Mouse (Mus musculus): ENCODE measurements at regions not wholly inside any gene's neighbourhood (a gene's known extent, or its start where the extent isn't known, plus 50 kb on each side); places are given as distances from the start of the nearest gene placed in this dataset.

DNA sequence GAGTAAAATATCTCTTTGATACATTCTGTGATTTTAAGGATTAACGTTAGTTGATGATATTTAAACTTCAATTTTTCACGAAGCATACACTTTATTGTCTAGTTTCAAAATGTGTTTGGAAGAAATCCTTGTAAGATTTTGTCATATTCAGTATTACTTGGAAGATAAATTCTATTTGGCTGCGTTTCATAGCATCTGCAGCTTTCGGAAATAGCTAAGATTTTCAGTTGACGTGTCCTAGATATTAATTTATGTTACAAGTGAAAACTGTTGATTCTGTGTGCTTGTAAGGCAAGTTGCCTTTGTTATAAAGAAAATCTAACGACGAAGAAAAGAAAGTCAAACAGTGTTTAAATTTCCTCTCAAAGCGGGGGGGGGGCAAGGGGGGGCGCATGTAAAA lies 284.5 kb downstream of the Trim52 start:
- no peak overlapping the region for H3K9ac ChIP-seq
- no peaks in the 10 kb centered on the region for H3K4me1 ChIP-seq
- no peaks in the 10 kb centered on the region for H3K27me3 ChIP-seq
- H3K27ac ChIP-seq: no peak overlapping the region
- no peak overlapping the region for H3K4me3 ChIP-seq (replicated peaks)
- WGBS: 93% methylated on average over 9 of the region's 9 CpGs
- H3K36me3 ChIP-seq (replicated peaks): no peaks in the 10 kb centered on the region
- no peak for ATAC-seq (ENCODE audit: low FRiP score)
- no peaks in the 10 kb centered on the region for H3K9me3 ChIP-seq
- H3K4me2 ChIP-seq: no peak overlapping the region

DNA sequence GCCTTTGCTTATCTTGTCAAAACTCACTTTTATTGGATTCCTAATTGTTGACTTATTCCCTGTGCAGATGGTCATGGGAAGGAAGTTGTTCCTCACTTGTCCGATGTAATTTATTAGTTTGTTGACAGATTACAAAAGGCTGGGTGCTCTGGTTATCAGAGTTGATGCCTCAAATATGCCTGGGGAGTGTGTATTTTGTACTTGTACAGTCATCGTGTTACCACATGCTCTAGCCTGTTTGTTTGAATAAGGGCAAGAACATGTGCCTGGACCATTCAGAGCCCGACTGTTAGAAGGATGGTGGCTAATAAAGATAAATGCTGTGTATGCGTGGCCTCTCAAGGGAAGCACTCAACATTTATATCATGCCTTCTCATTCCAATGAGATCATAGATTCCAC lies 288.0 kb downstream of the Trim52 start:
- no peak overlapping the region for H3K27ac ChIP-seq
- H3K4me3 ChIP-seq (replicated peaks): no peak overlapping the region
- ATAC-seq (ENCODE audit: low FRiP score): no peak
- no peaks in the 10 kb centered on the region for H3K9me3 ChIP-seq
- H3K4me2 ChIP-seq: no peak overlapping the region
- H3K4me1 ChIP-seq: no peaks in the 10 kb centered on the region
- H3K27me3 ChIP-seq: no peaks in the 10 kb centered on the region
- H3K36me3 ChIP-seq (replicated peaks): no peaks in the 10 kb centered on the region
- H3K9ac ChIP-seq: no peak overlapping the region
- 89% methylated on average over 4 of the region's 4 CpGs for WGBS

DNA sequence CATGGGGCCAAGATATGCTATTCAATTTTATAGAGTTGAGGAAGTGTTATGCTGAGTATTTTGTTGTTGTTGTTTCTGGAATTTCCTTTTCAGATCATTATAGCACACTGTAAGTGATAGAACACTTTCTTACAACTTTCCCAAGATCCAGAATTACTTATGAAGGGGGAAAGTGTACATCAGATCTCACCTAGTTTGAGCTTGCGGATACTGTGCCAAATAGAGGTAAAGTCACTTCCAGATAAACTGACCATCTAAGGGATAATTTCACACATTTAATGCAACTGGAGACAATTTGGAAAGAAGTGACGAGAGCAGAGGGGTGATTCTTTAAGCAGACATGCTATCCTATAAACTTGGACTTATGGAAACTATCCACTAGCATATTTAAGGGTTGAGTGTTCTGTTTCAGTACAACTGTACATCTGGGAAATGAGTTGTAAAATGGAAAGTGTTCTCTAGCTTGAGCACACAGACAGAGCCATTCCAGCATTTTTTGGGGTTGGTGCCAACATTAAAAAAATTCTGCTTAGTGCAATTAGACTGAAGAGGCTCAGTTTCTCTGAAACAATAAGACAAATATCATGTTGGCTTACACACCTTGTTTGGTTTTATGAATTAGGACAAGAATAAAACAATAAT lies 307.0 kb downstream of the Trim52 start:
- H3K27ac ChIP-seq: no peak overlapping the region
- no peaks in the 10 kb centered on the region for H3K27me3 ChIP-seq
- H3K9ac ChIP-seq: no peak overlapping the region
- H3K4me2 ChIP-seq: no peak overlapping the region
- no peak overlapping the region for H3K4me3 ChIP-seq (replicated peaks)
- H3K36me3 ChIP-seq (replicated peaks): no peaks in the 10 kb centered on the region
- H3K9me3 ChIP-seq: no peaks in the 10 kb centered on the region
- no peak for ATAC-seq (ENCODE audit: low FRiP score)
- no peaks in the 10 kb centered on the region for H3K4me1 ChIP-seq
- 87% methylated on average over 2 of the region's 2 CpGs for WGBS

DNA sequence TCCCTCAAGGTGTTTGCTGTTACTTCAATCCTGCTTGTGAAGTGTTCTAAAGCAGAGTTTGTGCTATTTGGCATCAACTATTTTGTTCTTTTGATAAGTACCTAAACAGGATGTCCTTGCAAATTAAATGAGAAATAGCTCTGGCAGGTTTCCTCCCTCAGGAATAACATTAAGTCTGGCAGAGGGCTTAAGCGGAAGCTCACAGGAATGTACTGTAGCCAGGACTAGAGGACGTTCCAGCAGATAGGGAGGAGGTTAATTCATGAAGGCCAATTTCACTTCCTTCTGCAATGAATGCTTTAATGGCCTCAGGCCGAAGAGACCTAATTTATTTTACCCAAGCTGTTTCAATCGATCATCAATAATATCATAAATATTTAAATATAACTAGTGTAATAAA lies 318.7 kb downstream of the Trim52 start:
- no peak overlapping the region for H3K9ac ChIP-seq
- WGBS: 77% methylated on average over 4 of the region's 4 CpGs
- H3K36me3 ChIP-seq (replicated peaks): no peaks in the 10 kb centered on the region
- no peak overlapping the region for H3K4me2 ChIP-seq
- no peaks in the 10 kb centered on the region for H3K4me1 ChIP-seq
- no peak overlapping the region for H3K4me3 ChIP-seq (replicated peaks)
- no peak overlapping the region for H3K27ac ChIP-seq
- H3K27me3 ChIP-seq: no peaks in the 10 kb centered on the region
- ATAC-seq (ENCODE audit: low FRiP score): no peak
- no peaks in the 10 kb centered on the region for H3K9me3 ChIP-seq

DNA sequence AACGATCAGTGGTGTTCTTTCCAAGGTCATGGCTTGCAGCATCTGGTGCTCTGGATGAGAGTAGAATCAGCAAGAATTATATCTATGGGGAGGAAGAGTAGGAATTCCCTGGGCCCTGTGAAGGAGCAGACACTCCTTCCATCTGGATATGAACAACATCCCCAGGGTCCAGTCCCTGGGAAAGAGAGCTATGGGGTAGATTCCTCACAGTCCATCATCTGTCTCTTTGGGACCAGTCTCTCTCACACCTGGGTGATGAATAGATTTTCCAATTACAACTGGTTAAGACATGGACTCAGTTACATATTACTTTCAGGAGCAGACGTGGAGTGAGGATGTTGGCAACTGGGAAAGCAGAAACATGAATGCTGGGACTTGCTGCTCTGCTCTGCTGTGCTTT lies 322.6 kb downstream of the Trim52 start:
- no peak overlapping the region for H3K27ac ChIP-seq
- no peaks in the 10 kb centered on the region for H3K4me1 ChIP-seq
- no peak overlapping the region for H3K9ac ChIP-seq
- no peak for ATAC-seq (ENCODE audit: low FRiP score)
- no peaks in the 10 kb centered on the region for H3K27me3 ChIP-seq
- no peaks in the 10 kb centered on the region for H3K9me3 ChIP-seq
- H3K36me3 ChIP-seq (replicated peaks): no peaks in the 10 kb centered on the region
- no peak overlapping the region for H3K4me3 ChIP-seq (replicated peaks)
- WGBS: 84% methylated on average over 2 of the region's 2 CpGs
- no peak overlapping the region for H3K4me2 ChIP-seq

DNA sequence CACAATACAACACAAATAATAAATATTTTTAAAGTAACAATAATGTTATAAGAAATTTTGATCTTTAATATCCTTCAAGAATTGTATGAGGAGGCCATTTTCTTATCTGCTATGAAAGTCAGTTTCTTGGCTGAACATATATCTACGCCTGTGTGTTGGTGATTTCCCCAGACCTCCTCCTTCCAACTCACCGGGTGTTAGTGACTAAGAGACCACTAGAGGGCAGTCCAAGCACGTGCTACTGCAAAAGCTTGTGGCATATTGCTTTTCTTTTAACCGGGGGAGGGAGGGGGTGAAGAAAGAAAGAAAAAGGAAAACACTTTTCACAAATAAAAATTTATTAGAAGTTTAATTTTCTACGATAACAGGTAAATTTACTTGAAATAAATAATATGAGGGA lies 333.3 kb downstream of the Trim52 start:
- Histone ChIP-seq H3K36me3 (replicated peaks) (no peaks in the 10 kb centered on the region), H3K4me2 (no peak overlapping the region), H3K9me3 (no peaks in the 10 kb centered on the region), H3K9ac (no peak overlapping the region), H3K27me3 (no peaks in the 10 kb centered on the region), H3K27ac (no peak overlapping the region), H3K4me1 (no peaks in the 10 kb centered on the region), H3K4me3 (replicated peaks) (no peak overlapping the region)
- ATAC-seq (ENCODE audit: low FRiP score): peak; percentile 82
- WGBS: 19% methylated on average over 5 of the region's 5 CpGs

DNA sequence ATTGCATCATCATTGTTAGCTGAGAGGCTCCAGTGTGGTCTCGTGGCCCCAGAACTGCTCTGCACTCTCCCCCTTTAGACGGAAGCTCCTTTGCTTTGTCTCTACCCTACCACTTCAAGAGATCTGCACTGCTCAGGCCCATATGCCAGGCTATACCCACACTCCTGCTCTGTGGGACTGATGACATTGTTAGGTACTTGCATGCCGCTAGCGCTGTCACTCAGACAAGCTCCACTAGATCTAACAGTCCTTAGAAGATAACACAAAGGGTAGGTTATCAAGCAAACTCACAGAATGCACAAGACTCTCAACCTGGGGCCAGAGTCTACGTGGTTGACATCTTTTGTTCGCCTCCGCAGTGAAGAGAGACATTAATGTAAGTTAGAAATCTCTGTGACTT lies 383.1 kb downstream of the Trim52 start:
- no peak overlapping the region for H3K4me3 ChIP-seq (replicated peaks)
- no peak overlapping the region for H3K9ac ChIP-seq
- 92% methylated on average over 7 of the region's 7 CpGs for WGBS
- no peak overlapping the region for H3K4me2 ChIP-seq
- H3K9me3 ChIP-seq: no peaks in the 10 kb centered on the region
- H3K36me3 ChIP-seq (replicated peaks): no peaks in the 10 kb centered on the region
- no peaks in the 10 kb centered on the region for H3K27me3 ChIP-seq
- no peak overlapping the region for H3K27ac ChIP-seq
- ATAC-seq (ENCODE audit: low FRiP score): no peak
- no peaks in the 10 kb centered on the region for H3K4me1 ChIP-seq

DNA sequence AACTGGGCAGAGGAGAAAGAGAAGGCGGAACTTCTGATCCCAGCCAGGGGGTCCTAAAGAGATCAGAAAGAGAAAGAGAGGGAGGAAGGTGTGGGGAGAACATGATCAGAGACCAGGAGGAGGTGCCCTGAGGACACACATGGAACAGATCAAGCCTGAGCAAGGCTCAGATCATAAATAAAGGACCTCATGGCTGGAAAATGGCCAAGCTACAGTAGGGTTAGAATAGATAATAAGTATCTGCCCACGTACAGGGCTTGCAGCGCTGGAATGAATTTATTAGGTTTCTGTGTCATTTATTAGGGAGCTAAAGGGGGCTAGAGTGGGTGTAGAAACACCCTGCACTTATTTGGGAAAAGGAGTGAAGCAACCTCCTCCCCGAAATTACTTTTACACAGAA lies 385.4 kb downstream of the Trim52 start:
- Histone ChIP-seq H3K9me3 (no peaks in the 10 kb centered on the region), H3K27ac (no peak overlapping the region), H3K27me3 (no peaks in the 10 kb centered on the region), H3K9ac (no peak overlapping the region), H3K4me1 (no peaks in the 10 kb centered on the region), H3K4me3 (replicated peaks) (no peak overlapping the region), H3K36me3 (replicated peaks) (no peaks in the 10 kb centered on the region), H3K4me2 (no peak overlapping the region)
- whole genome bisulfite sequencing: 84% methylated on average over 4 of the region's 4 CpGs
- no peak for ATAC-seq (ENCODE audit: low FRiP score)

DNA sequence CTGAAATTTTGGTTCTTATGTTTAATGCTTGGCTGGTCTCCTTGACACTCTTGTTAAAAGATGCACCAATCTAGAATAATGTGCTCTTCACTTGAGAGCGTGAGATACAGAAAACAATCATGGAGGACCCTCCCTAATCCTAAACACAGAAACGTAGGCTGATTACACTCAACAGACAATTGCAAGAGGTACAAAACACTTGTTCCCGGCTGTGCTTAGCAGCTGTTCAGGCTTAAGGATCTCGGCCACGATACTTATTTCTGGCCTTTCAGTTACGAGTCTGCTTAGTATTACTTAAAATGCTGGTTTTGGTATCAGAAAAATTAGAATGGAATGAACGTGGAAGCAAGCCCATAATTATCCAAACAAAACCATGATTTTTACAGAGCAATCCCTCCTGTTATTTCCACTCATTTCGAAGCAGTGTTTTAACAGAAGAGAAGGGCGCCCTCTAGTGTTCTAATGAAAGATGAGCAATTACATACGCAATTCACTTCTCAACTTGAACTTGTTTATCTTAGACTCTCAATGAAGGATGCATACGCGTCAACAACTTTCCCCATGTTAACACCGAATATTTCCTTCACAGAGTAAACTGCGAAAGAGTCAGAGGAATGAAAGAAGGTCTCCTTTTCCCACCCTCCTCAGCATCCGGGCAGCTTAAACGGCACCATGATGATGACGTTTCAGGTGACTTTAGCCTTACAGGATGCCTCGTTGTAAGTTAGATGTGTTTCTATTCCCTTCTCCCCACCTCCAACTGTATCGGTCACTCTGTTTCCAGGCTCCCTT lies 394.5 kb downstream of the Trim52 start:
- peak; percentile 71 for ATAC-seq (ENCODE audit: low FRiP score)
- H3K4me2 ChIP-seq: peak overlapping the region; percentile 39

DNA sequence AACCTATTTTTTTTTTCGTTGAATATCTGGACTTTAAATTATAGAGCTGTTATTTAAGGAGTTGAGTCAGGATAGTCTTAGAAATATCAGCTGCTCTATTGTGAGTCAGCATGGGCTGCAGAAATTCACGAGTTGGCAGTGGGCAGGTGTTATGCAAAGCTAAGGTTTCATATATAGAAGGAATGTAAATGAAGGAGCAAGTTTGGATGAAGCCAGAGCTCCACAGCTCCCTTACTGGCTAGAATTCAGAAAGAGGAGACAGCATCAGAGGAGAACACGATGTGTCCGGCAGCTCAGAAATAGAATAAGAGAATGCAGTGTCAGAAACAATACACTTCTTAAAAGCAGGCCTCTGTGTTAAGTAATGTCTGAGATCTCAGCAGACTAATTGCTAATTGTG lies 400.9 kb downstream of the Trim52 start:
- WGBS: 66% methylated on average over 4 of the region's 4 CpGs
- 0 out of 2 replicates have a peak, but pooled peaks cover 3% of the 10 kb centered on the region for H3K27me3 ChIP-seq

More for the DNA sequence above, 394.5 kb downstream of the Trim52 start:
- Histone ChIP-seq H3K4me3 (replicated peaks) (no peak overlapping the region), H3K9ac (no peak overlapping the region), H3K27ac (no peak overlapping the region), H3K36me3 (replicated peaks) (no peaks in the 10 kb centered on the region), H3K9me3 (no peaks in the 10 kb centered on the region), H3K27me3 (0 out of 2 replicates have a peak, but pooled peaks cover 3% of the 10 kb centered on the region), H3K4me1 (no peaks in the 10 kb centered on the region)
- WGBS: 36% methylated on average over 19 of the region's 19 CpGs

DNA sequence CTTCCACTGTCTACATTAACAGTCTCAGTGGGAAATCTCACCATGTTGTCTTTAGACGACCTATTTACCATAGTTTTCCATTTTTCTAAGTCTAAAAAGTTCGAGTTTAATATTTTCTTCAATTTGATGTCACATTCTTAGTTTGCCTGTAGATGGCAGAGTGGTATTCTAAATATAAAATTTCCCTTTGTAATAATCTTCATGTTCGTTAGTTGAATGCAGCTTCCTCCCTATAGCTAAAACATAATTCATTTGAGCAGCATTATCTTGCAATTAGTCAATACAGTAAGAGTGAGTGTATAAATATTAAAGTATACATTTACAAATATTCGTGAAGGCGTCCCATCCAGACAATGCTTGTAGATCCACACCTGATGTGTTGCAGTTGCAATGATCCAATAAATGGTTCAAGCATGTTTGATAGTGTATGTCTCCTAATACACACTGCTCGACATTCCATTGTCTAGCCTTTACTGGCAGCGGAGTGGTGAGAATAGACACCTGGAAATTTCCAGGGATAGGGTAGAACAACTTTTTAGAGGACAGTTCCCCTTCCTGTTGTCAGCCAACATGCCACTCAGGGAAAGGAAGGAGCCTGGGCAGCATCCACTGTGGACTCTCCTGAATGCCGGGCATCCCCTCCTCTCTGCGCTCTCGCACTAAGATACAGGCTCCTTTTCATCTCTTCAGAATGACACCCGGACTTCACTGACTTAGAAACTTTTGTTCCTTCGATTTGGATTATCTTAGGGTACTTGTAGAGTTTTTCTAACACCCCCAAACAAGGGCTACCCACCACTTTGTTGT lies 412.8 kb downstream of the Trim52 start:
- ATAC-seq (ENCODE audit: low FRiP score): no peak
- Histone ChIP-seq H3K36me3 (replicated peaks) (no peaks in the 10 kb centered on the region), H3K27ac (no peak overlapping the region), H3K9ac (no peak overlapping the region), H3K4me1 (no peaks in the 10 kb centered on the region), H3K9me3 (no peaks in the 10 kb centered on the region), H3K4me2 (no peak overlapping the region), H3K4me3 (replicated peaks) (no peak overlapping the region), H3K27me3 (no peaks in the 10 kb centered on the region)
- 74% methylated on average over 12 of the region's 12 CpGs for WGBS

More for the DNA sequence above, 400.9 kb downstream of the Trim52 start:
- H3K36me3 ChIP-seq (replicated peaks): no peaks in the 10 kb centered on the region
- H3K9me3 ChIP-seq: no peaks in the 10 kb centered on the region
- H3K4me3 ChIP-seq (replicated peaks): no peak overlapping the region
- no peak overlapping the region for H3K9ac ChIP-seq
- no peak overlapping the region for H3K4me2 ChIP-seq
- no peak for ATAC-seq (ENCODE audit: low FRiP score)
- H3K4me1 ChIP-seq: no peaks in the 10 kb centered on the region
- no peak overlapping the region for H3K27ac ChIP-seq

DNA sequence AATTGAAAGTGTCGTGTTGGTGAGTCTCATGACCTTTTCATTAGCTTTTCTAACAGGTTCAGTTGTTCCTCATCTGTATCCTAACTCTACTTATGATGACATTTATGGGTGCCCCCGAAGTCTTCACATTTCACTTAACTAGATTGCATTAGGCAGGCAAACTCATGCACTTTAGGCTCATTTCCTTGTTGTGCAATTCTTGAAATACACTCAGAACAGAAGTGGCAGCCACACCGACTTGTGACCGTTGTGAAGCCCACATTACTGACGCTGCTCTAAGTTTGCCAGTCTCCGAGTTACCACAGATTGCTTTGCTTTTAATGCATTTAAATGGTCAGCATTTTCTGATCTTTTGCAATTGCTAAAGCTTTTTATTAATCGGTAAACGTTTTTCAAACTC lies 414.8 kb downstream of the Trim52 start:
- Histone ChIP-seq H3K4me1 (no peaks in the 10 kb centered on the region), H3K9me3 (no peaks in the 10 kb centered on the region), H3K27me3 (no peaks in the 10 kb centered on the region), H3K4me3 (replicated peaks) (no peak overlapping the region), H3K9ac (no peak overlapping the region), H3K27ac (no peak overlapping the region), H3K4me2 (no peak overlapping the region), H3K36me3 (replicated peaks) (no peaks in the 10 kb centered on the region)
- 87% methylated on average over 8 of the region's 8 CpGs for WGBS
- ATAC-seq (ENCODE audit: low FRiP score): no peak
